7 mouse cellular contexts compared by ENCODE assay signal in the genomic region with DNA sequence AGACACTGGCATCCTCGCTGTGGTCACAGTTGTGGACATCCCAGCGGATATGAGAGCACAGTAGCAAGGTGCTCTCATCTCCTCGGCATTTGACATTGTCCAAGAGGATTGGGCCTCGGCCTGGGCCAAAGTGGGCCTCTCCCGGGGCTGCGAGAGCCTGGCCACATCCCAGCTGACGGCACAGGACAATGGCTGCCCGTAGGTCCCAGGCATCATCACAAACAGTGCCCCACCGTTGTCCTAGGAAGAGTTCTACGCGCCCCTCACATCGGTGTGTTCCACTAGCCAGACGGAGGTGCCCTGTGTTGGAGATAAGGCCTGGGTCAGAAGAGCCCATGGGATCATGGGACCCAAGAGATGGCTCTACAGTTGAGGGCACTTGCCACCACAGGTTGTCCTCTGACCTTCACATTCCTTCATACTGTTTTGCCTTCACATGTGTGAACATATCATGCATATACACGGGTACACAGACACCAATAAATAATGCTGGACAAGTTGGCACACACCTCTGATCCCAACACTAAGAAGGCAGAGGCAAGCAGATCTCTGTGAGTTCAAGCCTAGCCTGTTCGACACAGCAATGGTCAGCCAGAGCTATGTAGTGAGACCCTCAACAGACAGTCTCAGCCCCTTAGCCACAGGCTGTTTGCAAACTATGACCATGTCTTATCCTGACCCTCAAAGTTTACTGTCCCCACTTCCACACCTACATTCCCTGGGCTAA. TPM values are rescaled to one million over a fixed set of nuclear protein-coding genes. Genes with fewer than 3 reads are reported as not detected.
A peak's percentile ranks its signal among the peaks of the same experiment; 100 is the strongest.
DNase-seq lines count a peak whose midpoint lies in the region; ATAC-seq and TF ChIP-seq lines count a peak whose summit lies in the region.

No protein-coding gene starts in this region.

- no peak for DNase-seq in kidney, postnatal 0 days (ENCODE audit: low spot score)
- DNase-seq in kidney, postnatal 4 days, result no peak
- DNase-seq in embryonic facial prominence, embryonic 14.5 days (ENCODE audit: low spot score), result no peak
- no peak for DNase-seq in adrenal gland, postnatal 36 days
- DNase-seq in left cerebral cortex, adult 18-20 months (ENCODE audit: low spot score in 2 of 2), result no peak

- no peak for TF ChIP-seq POLR2A in myocyte (IDR thresholded peaks at IDR 0.05; ENCODE audit: insufficient read length, low read depth)

- TF ChIP-seq CTCF in kidney, postnatal 0 days (IDR thresholded peaks at IDR 0.05; ENCODE audit: low read depth), result no peak

- peak overlapping the region; percentile 97 for H3K27ac ChIP-seq in kidney, postnatal 0 days
- peak overlapping the region; percentile 97 for H3K27ac ChIP-seq in embryonic facial prominence, embryonic 14.5 days (replicated peaks; ENCODE audit: low read depth, low read length)
- peak overlapping the region; percentile 89 for H3K27ac ChIP-seq in intestine, embryonic 16.5 days (ENCODE audit: low read length)

- no peak overlapping the region for H3ac ChIP-seq in myocyte (ENCODE audit: control insufficient read depth, insufficient read length)

- H3K4me3 ChIP-seq in kidney, postnatal 0 days (replicated peaks; ENCODE audit: low read depth, low read length), result no peak overlapping the region
- H3K4me3 ChIP-seq in embryonic facial prominence, embryonic 14.5 days (ENCODE audit: low read depth, low read length), result no peak overlapping the region
- H3K4me3 ChIP-seq in intestine, embryonic 16.5 days (ENCODE audit: low read length), result no peak overlapping the region; the same call in 1 of the 2 replicates
- peak overlapping the region; percentile 38 for H3K4me3 ChIP-seq in myocyte

- peaks cover 9% of the 10 kb centered on the region for H3K79me2 ChIP-seq in myocyte (ENCODE audit: control insufficient read depth, insufficient read depth)

- peaks cover 17% of the 10 kb centered on the region; the same call in 1 of the 2 replicates for H3K4me1 ChIP-seq in kidney, postnatal 0 days (replicated peaks; ENCODE audit: insufficient read depth, low read length)
- peaks cover 22% of the 10 kb centered on the region for H3K4me1 ChIP-seq in embryonic facial prominence, embryonic 14.5 days (ENCODE audit: control insufficient read depth, insufficient read depth, low read length)
- peaks cover 21% of the 10 kb centered on the region for H3K4me1 ChIP-seq in intestine, embryonic 16.5 days (ENCODE audit: control insufficient read depth, insufficient read depth, low read length)

- WGBS in kidney, postnatal 0 days, result 92% methylated on average over 15 of the region's 15 CpGs
- WGBS in embryonic facial prominence, embryonic 14.5 days, result 96% methylated on average over 15 of the region's 15 CpGs
- WGBS in intestine, embryonic 16.5 days, result 93% methylated on average over 15 of the region's 15 CpGs

- no peaks in the 10 kb centered on the region for H3K27me3 ChIP-seq in kidney, postnatal 0 days (ENCODE audit: insufficient read depth, low read length)
- H3K27me3 ChIP-seq in embryonic facial prominence, embryonic 14.5 days (replicated peaks; ENCODE audit: control insufficient read depth, insufficient read depth, low read length), result no peaks in the 10 kb centered on the region
- H3K27me3 ChIP-seq in intestine, embryonic 16.5 days (replicated peaks; ENCODE audit: control insufficient read depth, insufficient read depth, low read length), result no peaks in the 10 kb centered on the region
- no peaks in the 10 kb centered on the region for H3K27me3 ChIP-seq in myocyte (ENCODE audit: control insufficient read depth, insufficient read depth, insufficient read length)

- H3K36me3 ChIP-seq in kidney, postnatal 0 days (ENCODE audit: insufficient read depth, low read length), result no peaks in the 10 kb centered on the region
- H3K36me3 ChIP-seq in embryonic facial prominence, embryonic 14.5 days (ENCODE audit: control insufficient read depth, insufficient read depth, low read length), result no peaks in the 10 kb centered on the region
- H3K36me3 ChIP-seq in intestine, embryonic 16.5 days (ENCODE audit: control insufficient read depth, insufficient read depth, low read length), result no peaks in the 10 kb centered on the region
- no peaks in the 10 kb centered on the region for H3K36me3 ChIP-seq in myocyte (ENCODE audit: control insufficient read depth, insufficient read depth)

- H3K9me3 ChIP-seq in kidney, postnatal 0 days (replicated peaks; ENCODE audit: low read length), result no peaks in the 10 kb centered on the region
- H3K9me3 ChIP-seq in embryonic facial prominence, embryonic 14.5 days (ENCODE audit: control insufficient read depth, low read length), result no peaks in the 10 kb centered on the region
- no peaks in the 10 kb centered on the region for H3K9me3 ChIP-seq in intestine, embryonic 16.5 days (ENCODE audit: control insufficient read depth, low read length)

- H3K4me2 ChIP-seq in kidney, postnatal 0 days (ENCODE audit: low read length), result 0 out of 2 replicates have a peak overlapping the region, but pooled peaks have one; percentile 54
- peak overlapping the region; percentile 97; the same call in 1 of the 2 replicates for H3K4me2 ChIP-seq in embryonic facial prominence, embryonic 14.5 days (ENCODE audit: low read depth, low read length)
- H3K4me2 ChIP-seq in intestine, embryonic 16.5 days (ENCODE audit: low read depth, low read length), result no peak overlapping the region
- H3K4me2 ChIP-seq in myocyte (ENCODE audit: low read depth), result peak overlapping the region; percentile 98

- ATAC-seq in kidney, postnatal 0 days (replicated peaks; ENCODE audit: low FRiP score, low read depth), result no peak
- ATAC-seq in embryonic facial prominence, embryonic 14.5 days (ENCODE audit: low read depth), result no peak
- ATAC-seq in intestine, embryonic 16.5 days, result no peak

- H3K9ac ChIP-seq in kidney, postnatal 0 days (ENCODE audit: low read depth, low read length), result no peak overlapping the region
- H3K9ac ChIP-seq in embryonic facial prominence, embryonic 14.5 days (ENCODE audit: low read depth, low read length), result no peak overlapping the region
- H3K9ac ChIP-seq in intestine, embryonic 16.5 days (ENCODE audit: low read depth, low read length), result no peak overlapping the region; the same call in 1 of the 2 replicates

TF ChIP-seq in myocyte, 11 proteins besides CTCF, POLR2A, EP300 and RAD21:
- TF ChIP-seq POLR2AphosphoS2 (IDR thresholded peaks at IDR 0.05; ENCODE audit: insufficient read length, low read depth) (no peak), MYOG (IDR thresholded peaks at IDR 0.05; ENCODE audit: control insufficient read depth in 1 of 3, insufficient read depth in 1 of 3, insufficient read length in 2 of 3, low read depth in 2 of 3) (no peak), CEBPB (IDR thresholded peaks at IDR 0.05; ENCODE audit: insufficient read depth, poor library complexity, severe bottlenecking) (no peak), TCF3 (IDR thresholded peaks at IDR 0.05; ENCODE audit: insufficient read length, low read depth) (no peak), MAX (IDR thresholded peaks at IDR 0.05; ENCODE audit: low read depth) (no peak), MYOD1 (IDR thresholded peaks at IDR 0.05; ENCODE audit: control insufficient read depth in 1 of 3, insufficient read length in 2 of 3, low read depth in 2 of 3) (no peak)
TF ChIP-seq in myocyte: peak in this region for 0.

RNA-seq across cellular contexts. Expression of a gene that starts 13.3 kb away (rescaled TPM):
- polyA plus RNA-seq in kidney, postnatal 0 days (2015; fragmentation: Nextera tagmentation; extraction: Ambion mirVana), result 6.7 and 7.5 TPM in 2 replicates
- 3.2 and 4.7 TPM in 2 replicates for polyA plus RNA-seq in embryonic facial prominence, embryonic 14.5 days (2014; fragmentation: Nextera tagmentation; extraction: Ambion mirVana)
- polyA plus RNA-seq in intestine, embryonic 16.5 days (2015; fragmentation: Nextera tagmentation; extraction: Ambion mirVana), result 2.3 and 2.9 TPM in 2 replicates
- 2.4 TPM for polyA plus RNA-seq in myocyte (2012; fragmentation: generic; extraction: Trizol)
- total RNA-seq in adrenal gland, postnatal 36 days (2021), result 1 to 10 TPM; 2.3 to 3.3 TPM
- 1 to 10 TPM in 1 of 2 experiments, under 1 TPM in 1; 0.79 to 1.3 TPM for total RNA-seq in left cerebral cortex, adult 18-20 months (2021)

RNA-seq across cellular contexts. Expression of a gene that starts 18.8 kb away (rescaled TPM):
- 0.13 and 0.16 TPM in 2 replicates for polyA plus RNA-seq in kidney, postnatal 0 days (2015; fragmentation: Nextera tagmentation; extraction: Ambion mirVana)
- polyA plus RNA-seq in embryonic facial prominence, embryonic 14.5 days (2014; fragmentation: Nextera tagmentation; extraction: Ambion mirVana), result 0.58 and 0.77 TPM in 2 replicates
- 0.68 and 1.5 TPM in 2 replicates for polyA plus RNA-seq in intestine, embryonic 16.5 days (2015; fragmentation: Nextera tagmentation; extraction: Ambion mirVana)
- polyA plus RNA-seq in myocyte (2012; fragmentation: generic; extraction: Trizol), result 0.11 TPM
- not detected for total RNA-seq in adrenal gland, postnatal 36 days (2021)
- total RNA-seq in left cerebral cortex, adult 18-20 months (2021), result not detected

RNA-seq across cellular contexts. Expression of a gene that starts 26.7 kb away (rescaled TPM):
- 89.4 and 105 TPM in 2 replicates for polyA plus RNA-seq in kidney, postnatal 0 days (2015; fragmentation: Nextera tagmentation; extraction: Ambion mirVana)
- polyA plus RNA-seq in embryonic facial prominence, embryonic 14.5 days (2014; fragmentation: Nextera tagmentation; extraction: Ambion mirVana), result 97.4 and 101 TPM in 2 replicates
- 137 and 144 TPM in 2 replicates for polyA plus RNA-seq in intestine, embryonic 16.5 days (2015; fragmentation: Nextera tagmentation; extraction: Ambion mirVana)
- 244 TPM for polyA plus RNA-seq in myocyte (2012; fragmentation: generic; extraction: Trizol)
- total RNA-seq in adrenal gland, postnatal 36 days (2021), result 100 to 1,000 TPM; 499 to 690 TPM
- 1,000 to 10,000 TPM; 1,157 to 1,215 TPM for total RNA-seq in left cerebral cortex, adult 18-20 months (2021)

RNA-seq across cellular contexts. Expression of a gene that starts 33.5 kb away (rescaled TPM):
- polyA plus RNA-seq in kidney, postnatal 0 days (2015; fragmentation: Nextera tagmentation; extraction: Ambion mirVana), result 21.8 and 22.7 TPM in 2 replicates
- 25.2 and 25.7 TPM in 2 replicates for polyA plus RNA-seq in embryonic facial prominence, embryonic 14.5 days (2014; fragmentation: Nextera tagmentation; extraction: Ambion mirVana)
- polyA plus RNA-seq in intestine, embryonic 16.5 days (2015; fragmentation: Nextera tagmentation; extraction: Ambion mirVana), result 20.6 and 21.6 TPM in 2 replicates
- 18.3 TPM for polyA plus RNA-seq in myocyte (2012; fragmentation: generic; extraction: Trizol)
- 10 to 100 TPM; 13.3 to 17.1 TPM for total RNA-seq in adrenal gland, postnatal 36 days (2021)
- 10 to 100 TPM in 1 of 2 experiments, 1 to 10 TPM in 1; 8.3 to 10.2 TPM for total RNA-seq in left cerebral cortex, adult 18-20 months (2021)
